Mouse (Mus musculus) c-Kit-negative CD71-positive TER-119-positive erythroid progenitor cells, embryonic 14.5 days (primary cell): ENCODE data around the gene Slc52a3.

Experiments
- DNase-seq: peaks from one replicate; pipeline ENCODE4 v3.0.0-alpha.2; 2013; ENCODE audit warnings: low read depth, low spot score

Gene Slc52a3

GRCm38 (mm10) chr2:152048003-152048980, 52.0 kb downstream of the Slc52a3 start:
- no peak for DNase-seq

- DNase-seq = no peak
Observed at GRCm38 (mm10) chr2:152048981-152049441, 52.7 kb downstream of the Slc52a3 start.

GRCm38 (mm10) chr2:152049611-152050270, 53.4 kb downstream of the Slc52a3 start:
- DNase-seq = no peak

- no peak for DNase-seq
Observed at GRCm38 (mm10) chr2:152050316-152050715, 54.0 kb downstream of the Slc52a3 start.

- no peak for DNase-seq
Observed at GRCm38 (mm10) chr2:152051985-152052384, 55.7 kb downstream of the Slc52a3 start.

- DNase-seq = no peak
Observed at GRCm38 (mm10) chr2:152055406-152055805, 59.1 kb downstream of the Slc52a3 start.

GRCm38 (mm10) chr2:152056368-152057251, 60.3 kb downstream of the Slc52a3 start:
- no peak for DNase-seq

GRCm38 (mm10) chr2:152057252-152057563, 60.9 kb downstream of the Slc52a3 start:
- DNase-seq = no peak
